Mouse (Mus musculus): Measurements from ENCODE around the gene Tnrc6b. TPM values are rescaled to one million over a fixed set of nuclear protein-coding genes. Genes with fewer than 3 reads are reported as not detected.
"Not testable (repeated sequence)": the region's sequence is repeated elsewhere in the genome, so short reads cannot be mapped to it uniquely, and the experiment has no call there.

Tnrc6b gene
- polyA plus RNA-seq, 1 experiment from 2014 or later, result 48.7 TPM

DNA sequence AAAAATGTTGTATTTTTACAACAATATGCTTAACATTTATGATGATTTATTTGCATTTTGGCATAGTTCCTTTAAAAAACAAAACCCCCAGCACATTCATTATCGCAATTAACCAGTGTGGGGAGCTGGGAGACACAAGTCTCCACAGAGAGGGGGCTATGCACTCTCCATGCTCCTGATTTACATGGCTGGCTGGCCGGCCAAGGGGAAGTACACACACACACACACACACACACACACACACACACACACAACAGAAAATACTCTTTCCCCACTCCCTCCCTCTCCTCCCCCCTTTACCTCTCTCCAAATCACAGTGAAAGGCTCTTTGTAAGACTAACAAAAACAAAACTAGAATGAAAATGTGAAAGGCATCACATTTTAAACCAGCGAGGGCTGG lies 11.3 kb downstream of the Tnrc6b start:
- no peaks in the 10 kb centered on the region for H3K27me3 ChIP-seq
- ATAC-seq, result no peak
- H3K4me3 ChIP-seq (replicated peaks), result no peak overlapping the region
- no peak overlapping the region for H3K4me2 ChIP-seq (replicated peaks)
- H3K9ac ChIP-seq (replicated peaks), result no peak overlapping the region
- 60% methylated on average over 3 of the region's 3 CpGs for WGBS
- H3K27ac ChIP-seq, result no peak overlapping the region
- H3K4me1 ChIP-seq (replicated peaks), result no peaks in the 10 kb centered on the region
- no peaks in the 10 kb centered on the region for H3K9me3 ChIP-seq
- no peaks in the 10 kb centered on the region for H3K36me3 ChIP-seq

DNA sequence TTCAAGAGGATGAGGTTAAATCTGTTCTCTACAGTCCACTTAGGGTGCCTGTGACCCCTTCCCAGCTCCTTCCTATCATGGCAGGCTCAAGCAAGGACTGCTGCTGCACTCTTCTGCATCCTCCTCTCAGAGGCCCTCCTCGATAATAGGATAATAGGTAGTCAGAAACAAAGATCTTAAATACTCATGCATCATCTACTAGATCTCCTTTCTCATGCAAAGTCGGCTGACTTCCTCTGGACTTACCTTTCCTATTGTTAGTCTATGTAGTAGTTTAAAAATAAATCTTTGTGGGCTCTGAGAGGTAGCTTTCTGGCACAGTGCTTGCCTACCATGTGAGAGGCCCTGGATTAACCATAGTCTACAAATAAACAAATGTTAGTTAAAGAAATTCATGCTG lies 18.4 kb downstream of the Tnrc6b start:
- no peaks in the 10 kb centered on the region for H3K36me3 ChIP-seq
- H3K4me3 ChIP-seq (replicated peaks), result no peak overlapping the region
- no peak overlapping the region for H3K27ac ChIP-seq
- peaks cover 9% of the 10 kb centered on the region; the same call in 1 of the 2 replicates for H3K4me1 ChIP-seq (replicated peaks)
- no peaks in the 10 kb centered on the region for H3K9me3 ChIP-seq
- H3K4me2 ChIP-seq (replicated peaks), result no peak overlapping the region
- H3K27me3 ChIP-seq, result no peaks in the 10 kb centered on the region
- 72% methylated on average over 2 of the region's 2 CpGs for WGBS
- no peak for ATAC-seq
- H3K9ac ChIP-seq (replicated peaks), result no peak overlapping the region

DNA sequence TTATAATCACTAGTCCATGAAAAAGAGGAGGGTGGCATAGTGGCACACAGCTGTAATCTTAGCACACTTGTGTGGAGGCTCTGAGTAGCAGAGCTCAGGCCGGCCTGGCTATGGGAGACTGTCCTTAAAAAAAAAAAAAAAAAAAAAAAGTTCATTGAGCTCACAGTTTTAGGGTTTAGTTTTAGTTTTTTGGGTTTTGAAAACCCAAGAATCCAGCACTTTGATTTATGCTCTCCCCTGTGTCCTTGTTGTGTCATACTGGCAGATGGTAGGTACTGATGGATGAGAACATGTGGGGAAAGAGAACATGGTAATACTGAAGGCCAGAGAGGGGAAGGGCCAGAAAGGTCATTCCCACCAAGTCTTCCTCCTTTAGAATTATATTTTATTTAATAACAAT lies 19.9 kb downstream of the Tnrc6b start:
- Histone ChIP-seq H3K36me3 (no peaks in the 10 kb centered on the region), H3K4me1 (replicated peaks) (peaks cover 9% of the 10 kb centered on the region; the same call in 1 of the 2 replicates), H3K9ac (replicated peaks) (no peak overlapping the region), H3K27ac (no peak overlapping the region), H3K9me3 (no peaks in the 10 kb centered on the region), H3K27me3 (no peaks in the 10 kb centered on the region), H3K4me3 (replicated peaks) (no peak overlapping the region), H3K4me2 (replicated peaks) (no peak overlapping the region)
- 97% methylated on average over 1 of the region's 1 CpGs for WGBS
- no peak for ATAC-seq

DNA sequence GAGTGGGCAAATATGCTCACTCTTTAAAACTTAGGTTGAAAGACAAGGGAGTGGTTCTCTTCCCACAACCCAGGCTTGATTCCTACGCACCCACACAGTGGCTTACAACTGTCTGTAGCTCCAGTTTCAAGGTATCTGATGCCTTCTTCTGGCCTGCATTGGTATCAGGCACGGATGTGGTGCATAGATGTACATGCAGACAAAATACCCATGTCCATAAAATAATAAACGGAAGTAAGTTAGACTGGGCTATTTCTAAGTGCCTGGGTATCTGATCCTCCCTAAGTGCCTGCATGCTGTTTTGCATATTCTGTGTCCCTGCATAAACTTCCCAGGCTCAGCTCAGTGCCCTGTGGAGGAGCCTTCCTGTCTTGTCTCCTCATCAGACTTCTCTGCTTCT lies 20.4 kb downstream of the Tnrc6b start:
- no peaks in the 10 kb centered on the region for H3K9me3 ChIP-seq
- H3K9ac ChIP-seq (replicated peaks), result no peak overlapping the region
- no peak overlapping the region for H3K4me2 ChIP-seq (replicated peaks)
- H3K27me3 ChIP-seq, result no peaks in the 10 kb centered on the region
- no peaks in the 10 kb centered on the region for H3K36me3 ChIP-seq
- WGBS, result 80% methylated on average over 3 of the region's 3 CpGs
- peaks cover 9% of the 10 kb centered on the region; the same call in 1 of the 2 replicates for H3K4me1 ChIP-seq (replicated peaks)
- H3K4me3 ChIP-seq (replicated peaks), result no peak overlapping the region
- ATAC-seq, result no peak
- H3K27ac ChIP-seq, result no peak overlapping the region

DNA sequence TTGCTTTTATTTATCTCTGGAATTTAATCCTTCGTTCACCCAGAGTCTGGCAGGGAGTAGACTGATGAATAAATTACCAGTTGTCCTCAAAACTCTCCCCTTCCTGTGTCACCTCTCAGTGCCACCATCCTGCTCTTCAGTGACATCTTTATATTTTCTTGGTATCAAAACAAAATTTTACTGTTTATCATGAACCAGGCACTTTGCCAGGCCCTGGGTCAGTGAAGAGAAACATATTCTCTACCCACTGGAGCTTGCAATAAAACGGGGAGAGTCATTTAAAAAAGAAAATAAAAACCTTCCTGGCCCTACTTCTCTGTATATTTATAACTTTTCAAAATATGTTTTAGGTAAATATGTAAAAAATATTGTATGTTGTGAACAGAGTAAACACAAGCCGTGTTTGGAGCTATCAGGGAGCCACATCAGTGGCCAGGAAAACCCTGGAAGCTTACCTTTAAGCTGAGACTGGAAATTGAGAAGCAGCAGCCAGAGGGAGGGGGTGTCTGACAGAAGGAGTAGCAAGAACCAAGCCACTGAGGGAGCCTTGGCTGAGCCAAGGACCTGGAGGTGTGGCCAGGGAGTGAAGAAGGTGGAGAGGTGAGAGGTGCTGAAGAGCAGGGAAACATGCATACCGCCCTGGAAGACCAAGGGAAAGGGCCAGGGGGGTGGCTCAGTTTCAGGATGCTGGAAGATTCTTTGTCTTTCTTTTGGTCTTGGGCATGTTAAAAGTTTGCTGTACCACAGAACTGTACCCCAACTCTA lies 21.3 kb downstream of the Tnrc6b start:
- Histone ChIP-seq H3K36me3 (no peaks in the 10 kb centered on the region), H3K4me2 (replicated peaks) (no peak overlapping the region), H3K27me3 (no peaks in the 10 kb centered on the region), H3K4me3 (replicated peaks) (no peak overlapping the region), H3K4me1 (replicated peaks) (peaks cover 9% of the 10 kb centered on the region; the same call in 1 of the 2 replicates), H3K27ac (no peak overlapping the region), H3K9me3 (no peaks in the 10 kb centered on the region), H3K9ac (replicated peaks) (no peak overlapping the region)
- 48% methylated on average over 4 of the region's 4 CpGs for whole genome bisulfite sequencing
- ATAC-seq, result no peak

DNA sequence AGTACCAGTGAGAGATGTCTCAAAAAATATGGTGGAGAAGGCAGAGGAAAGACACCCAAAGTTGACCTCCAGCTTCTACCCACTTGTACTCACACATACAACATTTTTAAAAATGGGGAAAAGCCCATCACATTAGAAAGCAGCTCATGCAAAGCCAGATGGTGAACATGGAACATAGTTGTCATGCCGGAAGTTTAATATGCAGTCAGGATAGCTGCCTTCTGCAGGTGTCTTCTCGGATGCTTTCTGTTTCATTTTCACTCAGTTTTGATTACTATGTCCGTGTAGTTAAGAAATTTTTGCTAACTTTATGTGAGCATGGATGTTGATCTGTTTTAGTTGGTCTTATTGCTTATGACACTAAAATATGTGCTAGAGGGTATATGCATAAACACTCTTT lies 24.2 kb downstream of the Tnrc6b start:
- no peak overlapping the region for H3K9ac ChIP-seq (replicated peaks)
- H3K27me3 ChIP-seq, result no peaks in the 10 kb centered on the region
- no peak for ATAC-seq
- no peaks in the 10 kb centered on the region for H3K36me3 ChIP-seq
- no peak overlapping the region for H3K4me2 ChIP-seq (replicated peaks)
- H3K27ac ChIP-seq, result no peak overlapping the region
- H3K9me3 ChIP-seq, result no peaks in the 10 kb centered on the region
- 88% methylated on average over 3 of the region's 3 CpGs for WGBS
- H3K4me3 ChIP-seq (replicated peaks), result no peak overlapping the region
- peaks cover 9% of the 10 kb centered on the region; the same call in 1 of the 2 replicates for H3K4me1 ChIP-seq (replicated peaks)

DNA sequence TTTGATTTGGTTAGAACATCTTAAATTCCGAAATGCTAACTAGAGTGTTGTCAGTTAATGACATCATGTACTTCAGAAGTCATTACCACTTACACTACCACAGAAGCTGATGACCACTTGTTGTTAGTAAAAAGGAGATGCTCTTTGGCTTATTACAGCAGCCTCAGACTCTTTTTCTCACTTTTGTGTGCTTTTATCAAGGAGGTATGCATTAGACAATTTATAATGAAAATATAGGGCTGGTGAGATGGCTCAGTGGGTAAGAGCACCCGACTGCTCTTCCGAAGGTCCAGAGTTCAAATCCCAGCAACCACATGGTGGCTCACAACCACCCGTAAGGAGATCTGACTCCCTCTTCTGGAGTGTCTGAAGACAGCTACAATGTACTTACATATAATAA lies 24.6 kb downstream of the Tnrc6b start:
- not testable (repeated sequence) for H3K27me3 ChIP-seq; H3K9ac ChIP-seq (replicated peaks); H3K4me2 ChIP-seq (replicated peaks); H3K4me1 ChIP-seq (replicated peaks); H3K9me3 ChIP-seq; ATAC-seq; H3K4me3 ChIP-seq (replicated peaks); H3K27ac ChIP-seq; H3K36me3 ChIP-seq
- 94% methylated on average over 4 of the region's 4 CpGs for WGBS

DNA sequence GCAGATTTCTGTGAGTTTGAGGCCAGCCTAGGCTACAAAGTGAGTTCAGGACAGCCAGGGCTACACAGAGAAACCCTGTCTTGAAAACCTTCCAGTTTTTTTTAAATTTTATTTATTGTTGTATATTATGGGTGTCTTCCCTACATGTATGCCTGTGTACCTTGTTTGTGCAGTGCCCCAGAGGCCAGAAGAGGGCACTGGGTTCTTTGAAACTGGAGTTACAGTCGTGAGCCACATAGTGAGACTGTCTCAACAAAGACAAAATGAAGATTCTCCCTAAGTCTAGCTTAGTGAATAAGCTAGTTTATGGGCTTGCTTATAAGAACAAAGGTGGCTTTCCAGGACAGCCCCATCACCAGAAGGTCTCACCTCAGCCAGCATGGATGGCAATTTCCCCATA lies 25.4 kb downstream of the Tnrc6b start:
- H3K9me3 ChIP-seq, result no peaks in the 10 kb centered on the region
- H3K4me2 ChIP-seq (replicated peaks), result no peak overlapping the region
- H3K9ac ChIP-seq (replicated peaks), result no peak overlapping the region
- no peak overlapping the region for H3K27ac ChIP-seq
- no peaks in the 10 kb centered on the region for H3K27me3 ChIP-seq
- 62% methylated on average over 1 of the region's 1 CpGs for WGBS
- H3K4me3 ChIP-seq (replicated peaks), result no peak overlapping the region
- no peak for ATAC-seq
- H3K4me1 ChIP-seq (replicated peaks), result peaks cover 8% of the 10 kb centered on the region; the same call in 1 of the 2 replicates
- no peaks in the 10 kb centered on the region for H3K36me3 ChIP-seq

DNA sequence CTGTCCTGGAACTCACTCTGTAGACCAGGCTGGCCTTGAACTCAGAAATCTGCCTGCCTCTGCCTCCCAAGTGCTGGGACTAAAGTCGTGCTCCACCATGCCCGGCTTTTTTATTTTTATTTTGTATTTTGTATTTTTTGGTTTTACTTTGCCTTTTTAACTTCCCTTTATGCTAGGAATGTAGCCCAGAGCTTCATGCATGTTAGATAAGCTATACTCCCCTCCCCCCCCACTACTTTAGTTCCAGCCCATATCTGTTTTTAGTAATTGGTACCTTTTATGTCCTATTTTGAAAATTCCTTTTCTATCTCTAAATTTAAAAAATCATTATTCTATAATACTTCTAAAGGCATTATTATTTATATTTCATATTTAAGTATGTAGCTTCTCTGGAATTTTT lies 27.1 kb downstream of the Tnrc6b start:
- 97% methylated on average over 2 of the region's 2 CpGs for WGBS
- Histone ChIP-seq H3K27ac (no peak overlapping the region), H3K36me3 (no peaks in the 10 kb centered on the region), H3K4me2 (replicated peaks) (no peak overlapping the region), H3K9me3 (no peaks in the 10 kb centered on the region), H3K4me3 (replicated peaks) (no peak overlapping the region), H3K9ac (replicated peaks) (no peak overlapping the region), H3K27me3 (no peaks in the 10 kb centered on the region), H3K4me1 (replicated peaks) (no peaks in the 10 kb centered on the region)
- no peak for ATAC-seq

DNA sequence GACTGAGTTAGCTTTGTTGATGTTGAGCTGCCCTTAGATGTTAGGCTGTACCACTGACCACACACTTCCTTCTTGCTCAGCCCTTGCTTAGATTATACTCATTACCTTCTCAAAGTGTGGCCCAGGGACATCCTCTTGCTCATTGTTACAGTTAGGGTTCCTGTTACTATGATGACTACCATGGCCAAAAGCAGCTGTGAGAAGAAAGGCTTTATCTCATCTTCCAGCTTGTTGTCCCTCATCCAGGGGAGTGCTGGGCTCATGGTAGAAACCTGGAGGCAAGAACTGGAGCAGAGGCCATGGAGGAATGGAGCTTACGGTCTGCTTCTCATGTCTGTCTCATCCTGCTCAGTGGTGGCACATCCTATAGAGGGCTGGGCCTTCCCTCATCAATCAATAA lies 28.9 kb downstream of the Tnrc6b start:
- Histone ChIP-seq H3K27me3 (no peaks in the 10 kb centered on the region), H3K27ac (no peak overlapping the region), H3K9me3 (no peaks in the 10 kb centered on the region), H3K36me3 (no peaks in the 10 kb centered on the region), H3K4me2 (replicated peaks) (no peak overlapping the region), H3K9ac (replicated peaks) (no peak overlapping the region), H3K4me3 (replicated peaks) (no peak overlapping the region), H3K4me1 (replicated peaks) (no peaks in the 10 kb centered on the region)
- no peak for ATAC-seq
- 94% methylated on average over 1 of the region's 1 CpGs for WGBS

DNA sequence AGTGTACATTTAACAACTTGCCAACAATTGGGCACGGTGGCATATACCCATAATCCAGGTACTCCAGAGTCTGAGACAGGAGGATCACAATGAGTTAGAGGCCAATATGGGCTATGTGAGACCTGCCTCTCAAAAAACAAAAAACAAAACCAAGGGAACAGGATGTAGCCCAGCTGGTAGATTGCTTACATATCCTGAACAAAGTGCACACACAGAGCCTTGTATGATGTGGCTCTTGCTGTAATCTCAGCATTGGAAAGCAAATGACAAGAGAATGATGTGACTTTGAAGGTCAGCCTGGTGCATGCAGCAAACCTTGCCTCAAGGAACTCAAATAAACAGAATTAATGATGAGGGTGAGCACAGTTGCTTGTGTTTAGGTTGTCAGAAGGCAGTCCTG lies 30.7 kb downstream of the Tnrc6b start:
- H3K9ac ChIP-seq (replicated peaks), result no peak overlapping the region
- H3K36me3 ChIP-seq, result no peaks in the 10 kb centered on the region
- H3K9me3 ChIP-seq, result no peaks in the 10 kb centered on the region
- H3K4me3 ChIP-seq (replicated peaks), result no peak overlapping the region
- no peak overlapping the region for H3K4me2 ChIP-seq (replicated peaks)
- H3K27ac ChIP-seq, result no peak overlapping the region
- H3K4me1 ChIP-seq (replicated peaks), result no peaks in the 10 kb centered on the region
- 93% methylated on average over 1 of the region's 1 CpGs for WGBS
- no peak for ATAC-seq
- H3K27me3 ChIP-seq, result no peaks in the 10 kb centered on the region

DNA sequence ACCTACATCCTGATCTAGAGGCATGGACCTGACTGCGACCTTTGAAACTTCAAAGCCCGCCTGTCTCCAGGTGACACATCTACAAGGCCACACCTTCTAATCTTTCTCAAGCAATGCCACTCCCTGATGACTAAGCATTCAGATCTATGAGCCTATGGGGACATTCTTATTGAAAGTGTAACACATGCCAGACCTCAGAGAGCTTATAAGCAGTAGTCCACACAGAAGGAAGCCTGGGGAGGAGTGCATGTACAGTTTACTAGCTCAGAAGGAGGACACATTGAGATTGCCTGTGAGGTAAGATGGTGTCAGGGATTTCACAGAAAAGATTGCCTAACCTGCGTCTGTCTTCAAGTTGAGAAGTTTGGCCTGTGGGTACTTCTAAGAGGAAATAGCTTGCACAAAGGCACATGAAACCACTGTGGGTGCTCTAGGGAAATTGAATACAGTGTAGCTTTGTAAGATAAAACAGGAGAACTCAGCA lies 31.9 kb downstream of the Tnrc6b start:
- Histone ChIP-seq H3K36me3 (no peaks in the 10 kb centered on the region), H3K9me3 (no peaks in the 10 kb centered on the region), H3K9ac (replicated peaks) (no peak overlapping the region), H3K4me1 (replicated peaks) (no peaks in the 10 kb centered on the region), H3K27ac (no peak overlapping the region), H3K4me2 (replicated peaks) (no peak overlapping the region), H3K27me3 (no peaks in the 10 kb centered on the region), H3K4me3 (replicated peaks) (no peak overlapping the region)
- 92% methylated on average over 3 of the region's 3 CpGs for WGBS
- no peak for ATAC-seq

DNA sequence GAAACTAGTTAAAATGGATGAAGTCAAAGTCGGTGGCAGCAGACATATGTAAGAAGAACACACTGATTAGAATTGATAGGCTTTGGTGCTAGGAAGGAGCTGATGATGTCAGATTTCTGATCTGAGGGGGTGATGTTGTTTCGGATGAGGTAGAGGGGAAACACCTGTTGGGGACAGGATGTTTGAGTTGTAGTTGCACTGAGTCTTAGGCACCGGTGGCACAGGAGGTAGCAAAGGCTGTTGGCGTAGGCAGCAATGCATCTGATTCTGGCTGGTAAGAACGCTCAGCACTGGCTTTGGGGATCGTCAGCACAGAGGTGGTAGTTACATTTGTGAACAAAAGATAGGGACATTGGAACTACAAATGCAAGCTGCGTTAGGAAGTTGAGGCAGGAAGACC lies 32.5 kb downstream of the Tnrc6b start:
- H3K4me2 ChIP-seq (replicated peaks), result no peak overlapping the region
- ATAC-seq, result no peak
- no peaks in the 10 kb centered on the region for H3K36me3 ChIP-seq
- H3K27me3 ChIP-seq, result no peaks in the 10 kb centered on the region
- no peak overlapping the region for H3K4me3 ChIP-seq (replicated peaks)
- H3K9me3 ChIP-seq, result no peaks in the 10 kb centered on the region
- WGBS, result 85% methylated on average over 7 of the region's 7 CpGs
- H3K4me1 ChIP-seq (replicated peaks), result no peaks in the 10 kb centered on the region
- H3K27ac ChIP-seq, result no peak overlapping the region
- no peak overlapping the region for H3K9ac ChIP-seq (replicated peaks)

Data from midbrain, embryonic 13.5 days (tissue).